Mouse (Mus musculus): ENCODE results near the gene Fcgr4.

- TF ChIP-seq POLR2A (IDR thresholded peaks at IDR 0.05; ENCODE audit: low read depth, low read length), result no peak
- TF ChIP-seq CTCF (IDR thresholded peaks at IDR 0.05; ENCODE audit: extremely low read depth, insufficient read depth, insufficient read length, insufficient replicate concordance), result no peak
These were observed 33.6 kb upstream of the Fcgr4 start for GRCm38 (mm10) chr1:170985092-170985491.

Measured in spleen, adult 2 months (tissue).